Mouse (Mus musculus) cortical plate, adult 2 months (tissue): ENCODE data around the gene Pcca.

Experiments used
- CTCF ChIP-seq: fragments of 200-500 bp; IDR thresholded peaks from 2 replicates; pipeline ENCODE4 v1.5.1; 2011; ENCODE audit warnings: mild to moderate bottlenecking, control low read depth, low read length; ENCODE audit not compliant: insufficient read depth; ENCODE audit errors: extremely low read depth
- POLR2A ChIP-seq: fragments of 200-500 bp; IDR thresholded peaks from 2 replicates; pipeline ENCODE4 v1.6.1; 2011; ENCODE audit warnings: mild to moderate bottlenecking, low read length, control low read depth; ENCODE audit not compliant: insufficient read depth; ENCODE audit errors: extremely low read depth

- TF ChIP-seq CTCF = no peak
- no peak for TF ChIP-seq POLR2A
These were observed 378.0 kb downstream of the Pcca start for GRCm38 (mm10) chr14:122912137-122912536.
